Mouse (Mus musculus) T-helper 17 cell (primary cell): Measurements from ENCODE around the gene 2410015M20Rik.
"Not testable (repeated sequence)": the region's sequence is repeated elsewhere in the genome, so short reads cannot be mapped to it uniquely, and the experiment has no call there.

Experiments
- in situ Hi-C, 2 experiments: fragments of 300-600 bp; cut with MboI, MseI; formaldehyde crosslinking; loops; 1 replicate in 1 of 2; 2 replicates in 1 of 2; pipeline ENCODE4 v1.15.1; 2025; ENCODE audit warnings: high pct_unique_total_duplicates in 2 of 2

The 2410015M20Rik gene

DNA sequence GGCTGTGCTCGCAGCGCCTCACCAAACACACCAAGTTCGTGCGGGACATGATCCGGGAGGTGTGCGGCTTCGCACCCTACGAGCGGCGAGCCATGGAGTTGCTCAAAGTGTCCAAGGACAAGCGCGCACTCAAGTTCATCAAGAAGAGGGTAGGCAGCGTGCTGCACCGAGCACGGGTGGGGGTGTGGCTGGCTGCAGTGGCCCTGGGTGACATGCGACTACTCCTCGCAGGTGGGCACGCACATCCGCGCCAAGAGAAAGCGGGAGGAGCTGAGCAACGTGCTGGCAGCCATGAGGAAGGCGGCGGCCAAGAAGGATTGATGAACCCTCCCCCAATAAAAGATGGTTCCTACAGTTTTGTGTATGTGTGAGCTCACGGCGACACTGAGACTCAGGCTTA is 4.3 kb upstream of the 2410015M20Rik start:
- in situ Hi-C loops: not testable (repeated sequence)

DNA sequence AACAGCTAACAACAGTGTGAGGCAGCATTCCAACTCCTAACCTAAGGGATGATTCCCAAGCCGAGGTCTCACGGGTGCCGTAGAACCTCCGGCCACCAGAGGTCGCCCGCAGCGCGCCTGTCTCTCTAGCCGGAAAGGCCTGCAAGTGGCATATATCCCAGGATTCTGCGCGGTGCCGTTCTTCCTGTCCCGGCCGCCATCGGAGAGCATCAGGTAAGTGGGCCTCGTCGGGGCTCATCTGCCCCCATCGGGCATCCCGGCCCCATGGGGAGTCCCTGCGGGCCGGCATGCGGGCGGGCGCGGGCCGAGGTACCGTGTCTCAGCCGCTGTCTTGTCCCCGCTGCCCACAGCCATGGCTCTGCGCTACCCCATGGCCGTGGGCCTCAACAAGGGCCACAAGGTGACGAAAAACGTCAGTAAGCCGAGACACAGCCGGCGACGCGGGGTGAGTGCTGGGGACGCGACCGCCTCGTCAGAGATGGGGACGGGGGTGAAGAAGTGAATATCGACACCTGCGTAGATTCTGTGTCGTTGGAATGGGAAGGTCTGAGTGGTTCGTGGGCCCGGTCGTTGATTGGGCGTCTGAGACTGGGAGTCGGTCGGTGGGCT is 3.8 kb upstream of the 2410015M20Rik start, which contains the start of gene Rpl36:
TSS of gene Rpl36 (plus strand) at position 181 of the 609 bp plus-strand sequence.
- in situ Hi-C loops: no loop called here

DNA sequence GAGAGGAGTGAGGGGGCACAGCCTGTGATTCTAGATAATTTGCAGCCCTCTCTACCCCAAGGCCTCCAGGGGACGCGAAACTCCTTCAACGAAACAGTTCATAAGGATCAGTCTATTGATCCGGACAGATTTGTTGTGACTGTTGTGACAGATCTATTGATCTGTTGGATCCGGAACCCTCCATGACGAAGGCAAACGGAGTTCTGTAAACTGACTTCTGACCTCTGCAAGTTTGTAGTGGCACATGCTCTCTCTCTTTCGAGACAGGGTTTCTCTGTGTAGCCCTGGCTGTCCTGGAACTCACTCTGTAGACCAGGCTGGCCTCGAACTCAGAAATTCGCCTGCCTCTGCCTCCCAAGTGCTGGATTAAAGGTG is 3.0 kb upstream of the 2410015M20Rik start:
- in situ Hi-C loops: not testable (repeated sequence)

DNA sequence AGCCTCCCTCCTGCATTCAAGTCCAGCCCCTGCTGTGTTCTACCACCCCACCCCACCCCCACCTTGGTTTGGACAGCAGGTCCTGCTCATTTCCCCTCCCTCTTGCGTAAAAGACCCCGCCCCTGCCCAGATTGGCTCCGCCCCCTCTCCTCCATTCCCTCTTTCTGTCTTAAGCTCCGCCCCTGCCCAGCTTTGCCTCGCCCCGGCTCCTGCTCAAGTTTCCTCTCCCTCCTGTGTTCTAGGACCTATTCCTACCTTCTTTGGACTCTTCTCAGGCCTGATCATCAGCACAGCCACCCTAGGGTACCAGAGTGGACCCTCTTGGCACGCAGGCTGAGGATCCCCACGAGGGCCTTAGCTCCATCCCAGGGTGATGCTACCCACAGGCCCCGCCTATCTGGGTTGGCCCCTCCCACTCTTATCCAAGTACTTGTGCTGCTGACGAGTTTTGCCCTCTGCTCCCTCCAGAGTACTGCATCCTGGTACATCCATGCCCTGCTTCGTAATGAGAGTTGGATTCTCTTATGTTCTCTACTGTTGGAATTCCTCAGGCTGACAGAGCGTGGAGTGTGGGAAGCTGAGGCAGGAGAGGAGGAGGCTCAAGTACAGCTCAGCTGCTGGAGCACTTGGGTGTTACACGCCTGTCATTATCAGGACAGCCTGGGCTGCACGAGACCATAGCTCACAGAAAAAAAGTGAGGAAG is 2.4 kb upstream of the 2410015M20Rik start:
- in situ Hi-C loops: no loop called here

DNA sequence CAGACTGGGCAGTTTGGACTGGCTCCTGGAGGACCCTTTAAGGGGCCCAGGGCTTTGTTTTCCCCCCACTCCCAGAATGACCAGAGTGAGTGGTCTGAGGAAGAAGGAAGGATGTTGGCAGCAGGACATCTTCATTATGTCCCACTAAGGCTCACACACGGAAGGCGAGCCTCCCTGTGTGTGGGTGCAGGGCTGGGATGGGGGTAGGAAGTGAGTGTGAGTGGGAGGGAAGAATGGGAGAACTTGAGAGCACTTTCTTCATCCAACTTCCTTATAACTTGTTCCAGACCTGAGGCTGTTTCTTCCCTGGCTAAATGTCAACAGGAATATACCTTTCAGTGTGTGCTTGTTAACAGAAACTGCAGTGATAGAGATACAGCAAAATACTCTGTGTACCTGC is 1.8 kb upstream of the 2410015M20Rik start:
- in situ Hi-C loops: no loop called here

DNA sequence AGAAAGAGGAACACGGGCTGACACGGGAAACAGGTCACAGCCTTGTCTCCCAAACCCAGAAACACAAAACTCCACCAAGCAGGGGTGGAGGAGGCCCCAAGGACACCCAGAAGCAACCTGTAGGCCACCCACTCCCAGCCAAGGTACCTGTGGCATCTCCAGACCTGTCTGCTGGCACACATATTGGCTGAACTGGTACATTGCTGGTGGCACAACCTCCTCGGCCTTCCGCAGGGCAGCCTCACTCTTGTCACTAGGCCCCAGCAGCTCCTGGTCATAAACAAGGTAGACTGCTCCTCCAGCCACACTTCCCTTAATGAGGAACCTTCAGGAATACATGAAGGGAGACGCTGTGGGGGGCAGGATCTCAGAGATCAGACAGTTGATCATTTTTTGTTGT is 872 bp downstream of the 2410015M20Rik start:
- in situ Hi-C loops: no loop called here

DNA sequence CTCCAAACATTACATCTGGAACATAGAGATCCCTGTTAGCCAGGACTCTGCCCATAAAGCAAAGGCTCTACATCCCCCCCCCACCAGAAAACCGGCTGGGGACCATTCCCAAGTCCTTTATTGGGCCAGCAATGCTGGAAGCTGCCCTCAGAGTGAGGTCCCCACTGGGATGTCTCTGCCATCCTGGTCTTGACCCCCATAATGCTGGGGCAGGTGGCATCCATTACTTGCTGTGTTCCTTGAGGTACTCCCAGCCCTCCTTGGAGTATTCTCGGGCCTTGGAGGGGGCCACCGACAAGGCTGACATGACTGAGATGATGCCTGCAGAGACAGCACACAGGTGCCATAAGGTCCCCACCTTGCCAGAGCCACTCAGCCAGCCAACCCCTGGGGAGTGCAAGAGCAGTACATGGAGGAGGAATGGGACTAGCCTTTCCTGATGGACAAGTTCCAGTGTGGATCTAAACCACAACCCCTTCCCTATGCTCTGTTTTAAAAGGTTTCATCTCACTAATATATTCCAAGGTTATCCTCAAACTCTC is 2.0 kb downstream of the 2410015M20Rik start:
- in situ Hi-C loops: no loop called here

DNA sequence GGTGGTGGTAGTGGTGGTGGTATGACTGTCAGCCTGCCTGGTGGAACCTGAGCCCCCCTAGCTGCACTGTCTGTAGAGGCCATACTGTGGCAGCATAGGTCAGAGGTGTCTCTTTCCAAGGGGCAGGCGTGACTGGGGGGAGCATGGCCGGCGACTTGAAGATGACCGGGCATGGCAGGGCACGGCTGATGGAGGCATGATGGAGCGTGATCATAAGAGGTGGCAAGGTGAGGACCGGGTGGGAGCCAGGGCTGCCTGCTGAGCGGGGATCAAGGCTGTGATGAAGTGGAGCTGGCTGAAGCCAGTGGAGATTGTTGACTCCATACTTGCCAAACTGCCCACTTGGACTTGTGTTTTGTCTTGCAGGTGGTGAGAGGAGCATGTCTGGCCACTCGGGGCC is 4.1 kb downstream of the 2410015M20Rik start:
- in situ Hi-C loops: no loop called here

DNA sequence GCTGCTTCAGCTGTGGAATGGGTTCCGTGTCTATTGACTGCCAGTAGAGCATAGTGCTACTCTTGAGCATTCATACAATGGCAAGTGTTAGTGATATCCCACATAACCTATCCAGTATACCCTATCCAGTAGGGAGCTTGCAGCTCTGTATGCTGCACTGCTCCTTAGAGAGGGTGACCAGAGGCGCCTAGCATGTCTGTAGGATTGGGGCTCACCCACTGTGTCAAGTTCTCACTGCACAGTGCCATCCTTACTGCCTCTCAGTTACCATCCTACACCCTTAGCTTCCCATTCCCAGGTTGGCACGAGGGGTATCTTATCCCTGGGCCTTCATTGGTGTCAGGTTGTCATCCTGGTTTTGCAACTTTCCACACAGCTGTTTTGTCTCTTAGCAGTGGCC is 5.1 kb downstream of the 2410015M20Rik start:
- in situ Hi-C loops: no loop called here

DNA sequence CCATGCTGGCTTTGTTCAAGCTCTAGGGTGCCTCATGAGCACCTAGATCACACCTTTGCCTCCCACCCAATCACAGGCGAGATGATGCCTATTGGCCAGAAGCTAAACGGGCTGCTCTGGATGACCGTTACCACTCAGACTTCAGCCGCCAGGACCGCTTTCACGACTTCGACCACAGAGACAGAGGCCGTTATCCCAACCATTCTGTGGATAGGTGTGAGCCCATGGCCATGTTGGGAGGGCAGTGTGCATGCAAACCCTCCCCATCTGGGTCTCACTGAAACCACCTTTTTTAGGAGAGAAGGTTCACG is 5.5 kb downstream of the 2410015M20Rik start:
- in situ Hi-C loops: no loop called here

DNA sequence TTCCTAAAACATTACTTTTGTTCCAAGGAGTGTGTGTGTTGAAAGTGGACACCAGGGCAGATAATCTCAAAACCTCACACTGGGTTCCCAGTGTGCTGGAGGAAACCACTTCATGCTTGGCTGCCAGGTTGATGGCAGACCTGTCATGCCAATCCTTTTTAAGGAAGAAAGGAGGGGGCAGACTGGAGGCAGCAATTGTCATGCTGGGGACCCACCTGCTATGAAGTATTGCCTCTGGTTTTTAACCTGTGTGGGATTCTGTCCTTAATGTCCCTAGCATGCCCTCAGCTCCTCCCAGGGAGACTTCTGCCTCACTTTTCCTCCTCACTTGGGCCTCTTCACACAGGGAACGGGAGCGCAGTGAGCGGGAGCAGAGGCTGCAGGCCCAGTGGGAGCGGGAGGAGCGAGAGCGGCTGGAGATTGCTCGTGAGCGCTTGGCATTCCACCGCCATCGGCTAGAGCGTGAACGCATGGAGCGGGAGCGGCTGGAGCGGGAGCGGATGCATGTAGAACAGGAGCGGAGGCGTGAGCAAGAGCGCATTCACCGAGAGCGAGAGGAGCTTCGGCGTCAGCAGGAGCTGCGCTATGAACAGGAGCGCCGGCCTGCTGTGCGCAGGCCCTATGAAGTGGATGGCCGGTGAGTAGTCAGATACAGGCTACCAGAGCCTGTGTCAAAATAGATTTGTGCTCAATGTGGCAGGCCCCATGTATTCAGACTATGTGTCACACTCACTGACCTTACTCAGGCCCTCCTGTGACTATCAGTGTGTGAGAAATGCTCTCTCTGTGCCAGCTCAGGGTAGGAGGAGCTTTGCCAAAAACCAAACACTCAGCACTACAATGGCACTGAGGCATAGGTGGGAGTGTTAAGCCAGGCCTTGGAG is 6.1 kb downstream of the 2410015M20Rik start:
- in situ Hi-C loops: no loop called here

DNA sequence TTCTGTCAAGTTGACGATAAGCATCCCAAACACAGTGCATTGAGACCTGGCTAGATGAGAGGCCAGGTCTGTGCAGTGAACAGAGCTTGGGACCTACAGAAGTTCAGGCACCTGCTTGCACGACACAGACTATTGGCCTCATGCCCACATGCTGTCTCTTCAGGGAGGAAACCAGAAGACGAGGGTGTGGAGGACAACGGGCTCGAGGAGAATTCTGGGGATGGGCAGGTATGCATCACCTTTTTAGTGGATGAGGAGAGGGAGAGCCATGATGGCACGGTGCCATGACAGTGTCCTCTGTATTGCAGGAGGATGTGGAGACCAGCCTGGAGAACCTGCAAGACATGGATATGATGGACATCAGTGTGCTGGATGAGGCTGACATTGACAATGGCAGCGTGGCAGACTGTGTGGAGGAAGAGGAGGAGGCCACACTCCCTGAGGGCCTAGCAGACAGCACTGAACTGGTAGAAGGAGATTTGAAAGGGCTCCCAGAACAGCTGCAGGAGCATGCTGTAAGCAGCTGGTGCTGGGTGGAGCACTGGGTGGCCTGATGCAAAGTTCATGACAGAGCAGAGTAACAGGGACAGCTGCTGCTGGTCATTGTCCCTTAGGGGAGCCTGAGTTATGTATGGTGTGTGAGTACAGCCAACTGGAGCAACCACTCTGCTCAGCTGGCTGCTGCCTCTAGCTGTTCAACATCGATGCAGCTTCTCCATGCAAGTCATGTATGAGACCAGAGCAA is 15.9 kb downstream of the 2410015M20Rik start:
- in situ Hi-C loops: no loop called here

DNA sequence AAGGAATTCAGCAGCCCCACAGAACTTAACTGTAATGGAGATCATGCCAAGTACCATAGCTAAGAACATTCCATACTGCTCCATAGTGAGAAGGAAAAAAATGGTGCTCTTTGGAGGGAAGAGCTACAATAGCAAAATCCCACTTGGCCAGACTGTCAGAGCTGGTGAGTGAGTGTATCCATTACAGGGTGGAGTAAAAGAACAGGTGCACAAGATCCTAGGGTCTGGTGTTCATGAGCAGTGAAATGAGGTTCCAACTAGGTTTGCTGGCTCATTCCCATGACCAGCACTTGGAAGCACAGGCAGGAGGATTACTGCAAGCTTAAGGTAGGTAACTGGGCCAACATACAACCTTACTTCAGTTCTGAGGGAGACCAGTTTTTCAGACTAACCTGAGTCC is 17.0 kb downstream of the 2410015M20Rik start:
- in situ Hi-C loops: no loop called here

DNA sequence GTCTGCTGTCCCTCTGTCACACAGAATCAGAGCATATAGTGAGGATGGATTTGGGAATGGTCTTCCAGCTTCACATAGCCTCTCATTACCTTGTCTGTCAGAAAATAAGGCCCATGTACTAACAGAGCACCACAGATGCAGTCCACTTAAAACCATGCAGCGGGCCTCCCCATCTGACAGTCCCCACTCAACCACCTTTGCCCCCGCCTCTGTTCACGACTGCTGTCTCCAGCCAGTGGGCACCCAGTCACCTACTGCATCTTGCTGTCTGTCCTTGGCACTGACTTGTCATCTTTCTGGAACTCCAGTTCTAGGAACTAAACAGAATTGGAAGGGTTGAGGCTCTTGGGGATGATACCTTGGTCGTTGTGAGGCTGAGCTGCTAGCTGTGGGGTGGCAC is 20.6 kb downstream of the 2410015M20Rik start:
- in situ Hi-C loops: no loop called here

DNA sequence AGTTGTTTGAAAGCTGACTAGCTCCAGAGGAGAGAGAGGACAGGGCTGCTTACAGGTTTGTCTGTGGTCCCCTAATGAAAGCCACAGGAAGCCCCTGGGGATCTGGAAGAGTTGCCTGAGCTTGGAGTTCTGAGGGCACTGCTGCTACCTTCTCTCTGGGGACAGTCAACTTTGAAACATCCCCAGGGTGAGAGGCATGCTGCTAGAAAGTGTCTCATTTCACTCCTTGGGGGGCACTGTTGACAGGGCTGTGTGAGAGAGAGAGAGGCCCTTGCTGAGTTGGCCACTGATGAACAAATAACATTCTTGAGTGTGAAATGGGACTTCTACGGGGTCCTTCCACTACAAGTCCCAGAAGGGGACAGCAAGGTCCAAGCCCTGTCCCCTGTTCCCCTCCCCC is 21.8 kb downstream of the 2410015M20Rik start:
- in situ Hi-C loops: no loop called here

DNA sequence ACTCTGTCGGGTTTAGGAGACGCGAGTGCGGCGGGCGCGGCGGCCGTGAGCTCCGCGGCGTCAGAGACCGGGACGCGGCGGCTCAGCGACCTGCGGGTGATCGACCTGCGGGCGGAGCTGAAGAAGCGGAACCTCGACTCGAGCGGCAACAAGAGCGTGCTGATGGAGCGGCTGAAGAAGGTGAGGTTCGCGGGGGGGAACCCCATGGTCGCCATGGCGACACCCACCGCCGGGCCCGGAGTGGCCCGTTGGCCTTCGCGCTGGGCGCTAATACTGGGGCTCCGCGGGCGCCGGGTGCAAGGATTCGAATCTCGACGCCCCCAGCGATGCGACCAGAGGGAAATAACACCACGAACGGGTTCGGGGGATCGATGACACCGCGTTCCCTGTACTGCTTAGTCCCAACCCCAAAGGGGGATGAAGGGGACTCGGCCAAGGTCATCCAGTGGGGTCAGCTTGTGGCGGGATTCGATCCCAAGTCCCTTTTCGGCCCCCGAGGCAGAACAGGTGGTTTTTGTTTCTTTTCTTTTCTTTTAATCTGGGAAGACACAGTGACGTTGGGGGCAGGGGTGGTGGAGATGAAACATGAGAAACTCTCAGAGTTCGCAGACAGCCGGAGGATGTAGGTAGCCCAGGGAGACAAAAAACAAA is 24.3 kb downstream of the 2410015M20Rik start:
- in situ Hi-C loops: no loop called here

DNA sequence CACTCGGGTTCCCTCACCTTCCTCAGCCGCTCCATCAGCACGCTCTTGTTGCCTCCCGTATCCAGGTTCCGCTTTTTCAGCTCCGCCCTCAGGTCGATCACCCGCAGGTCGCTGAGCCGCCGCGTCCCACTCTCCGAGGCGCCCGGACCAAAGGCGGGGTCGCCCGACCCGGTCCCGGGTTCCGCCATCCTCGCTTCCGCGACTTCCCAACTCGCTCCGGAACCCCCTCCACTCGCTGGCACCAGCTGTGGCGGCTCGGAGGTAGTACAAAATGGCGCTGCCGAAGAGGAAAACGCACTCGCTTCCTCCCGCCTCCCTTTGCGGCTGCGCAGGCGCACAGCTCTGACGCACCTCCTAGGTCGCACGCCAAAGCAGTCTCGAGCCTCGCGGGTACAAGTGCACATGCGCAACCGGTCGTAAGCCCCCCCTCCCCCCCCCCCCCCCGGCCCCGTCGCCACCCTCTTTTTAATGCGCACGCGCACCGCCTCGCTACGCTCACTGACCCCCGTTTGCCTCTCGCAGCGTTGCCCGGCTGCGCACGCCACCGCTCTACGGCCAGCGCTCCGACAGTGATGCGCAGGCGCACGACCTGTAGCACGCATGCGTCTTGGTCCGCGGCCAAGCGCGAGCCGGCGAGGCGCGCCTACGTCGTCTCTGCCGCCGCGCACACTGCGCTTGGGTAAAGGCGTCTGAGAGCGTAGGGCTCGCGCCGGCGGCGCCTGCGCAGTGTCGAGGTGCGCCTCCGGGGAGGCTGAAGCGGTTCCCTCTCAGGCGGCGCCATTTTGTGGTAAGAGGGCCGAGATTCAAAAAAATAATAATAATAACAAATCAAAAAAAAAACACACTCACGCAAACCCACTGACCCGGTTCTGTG is 25.1 kb downstream of the 2410015M20Rik start, which contains the start of the genes Safb2 and Safb:
TSS of gene Safb2 (minus strand) at position 329 of the 874 bp plus-strand sequence.
TSS of gene Safb (plus strand) at position 569 of the 874 bp plus-strand sequence.
- in situ Hi-C loops: no loop called here

DNA sequence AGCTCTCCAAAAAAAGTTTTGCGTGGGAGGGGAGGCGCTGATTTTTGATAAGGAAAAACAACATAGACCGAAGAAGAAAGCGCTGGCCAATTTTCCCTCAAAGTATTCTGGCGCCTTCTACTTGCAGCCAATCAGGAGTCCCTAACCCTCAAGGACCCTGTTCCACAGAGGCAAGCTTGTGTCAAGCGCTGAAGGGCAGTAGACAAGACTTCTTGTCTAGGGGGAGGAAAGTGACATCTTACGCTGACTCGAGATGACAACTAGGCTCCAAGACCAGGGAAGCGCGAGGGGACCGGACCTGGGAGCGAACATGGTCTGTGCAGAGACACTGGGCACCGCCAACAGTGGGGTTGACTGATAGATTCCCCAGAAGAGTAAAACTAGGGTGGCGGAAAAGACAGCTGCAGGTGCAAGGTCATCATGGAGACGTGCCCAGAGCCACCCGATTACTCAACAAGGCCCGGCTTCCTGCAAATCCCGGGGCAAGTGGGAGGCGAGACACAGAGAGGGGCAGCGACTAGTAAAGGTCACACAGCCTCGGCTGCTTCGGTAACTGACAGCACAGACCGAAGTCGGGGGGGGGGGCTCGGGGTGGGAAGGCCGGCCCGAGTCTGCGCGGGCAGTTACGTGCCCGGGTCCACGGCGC is 25.8 kb downstream of the 2410015M20Rik start:
- in situ Hi-C loops: no loop called here

DNA sequence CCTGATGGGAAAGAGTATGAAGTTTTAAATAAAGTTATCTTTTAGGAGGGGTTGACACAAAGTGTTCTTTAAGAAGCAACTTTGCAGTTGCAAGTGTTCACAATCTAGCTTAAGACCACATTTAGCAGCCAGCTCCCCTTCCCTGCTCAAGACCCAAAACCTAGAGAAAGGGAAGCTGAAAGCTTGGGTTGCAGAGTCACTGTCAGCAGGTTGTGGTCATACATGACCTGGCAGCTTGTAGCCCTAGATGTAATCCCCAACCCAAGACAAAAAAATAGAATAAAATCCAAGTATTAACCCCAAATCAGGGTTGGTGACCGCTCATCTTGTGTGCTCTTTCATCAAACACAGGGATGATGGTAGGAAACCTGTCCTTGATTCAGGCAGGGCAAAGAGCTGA is 26.5 kb downstream of the 2410015M20Rik start:
- in situ Hi-C loops: no loop called here
